Mouse (Mus musculus): ENCODE measurements at regions not wholly inside any gene's neighbourhood (a gene's known extent, or its start where the extent isn't known, plus 50 kb on each side); places are given as distances from the start of the nearest gene placed in this dataset.

DNA sequence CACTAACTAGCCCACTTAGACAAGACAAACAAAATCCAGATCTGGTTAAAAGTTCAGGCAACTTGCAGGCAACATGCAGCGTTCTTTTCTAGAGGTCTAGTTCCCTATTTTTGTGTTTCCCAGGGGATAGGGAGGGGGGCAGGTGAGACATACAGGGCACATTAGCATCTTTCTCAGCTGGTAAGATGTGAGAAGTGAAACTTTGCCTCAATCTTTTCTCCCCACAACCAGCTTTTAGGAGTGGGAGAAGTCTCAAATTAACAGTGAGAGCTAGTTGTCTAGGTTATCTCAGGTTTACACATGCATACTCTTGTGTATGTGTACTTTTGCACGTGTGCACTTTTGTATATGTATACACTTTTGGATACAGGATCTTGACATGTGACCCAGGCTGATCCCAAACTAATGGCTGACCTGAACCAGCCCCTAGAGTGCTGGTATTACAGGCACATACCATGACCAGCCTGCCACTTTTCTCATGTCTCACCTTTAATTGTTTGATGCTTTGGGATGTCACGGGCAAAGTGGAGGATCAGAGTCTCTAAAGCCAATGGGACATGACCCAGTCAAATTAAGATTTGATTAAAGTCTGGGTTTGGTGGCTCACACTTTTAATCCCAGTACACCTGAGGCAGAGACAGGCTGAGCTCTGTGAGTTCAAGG, 60.3 kb upstream of the Ube2e1 start:
- no peak for DNase-seq

DNA sequence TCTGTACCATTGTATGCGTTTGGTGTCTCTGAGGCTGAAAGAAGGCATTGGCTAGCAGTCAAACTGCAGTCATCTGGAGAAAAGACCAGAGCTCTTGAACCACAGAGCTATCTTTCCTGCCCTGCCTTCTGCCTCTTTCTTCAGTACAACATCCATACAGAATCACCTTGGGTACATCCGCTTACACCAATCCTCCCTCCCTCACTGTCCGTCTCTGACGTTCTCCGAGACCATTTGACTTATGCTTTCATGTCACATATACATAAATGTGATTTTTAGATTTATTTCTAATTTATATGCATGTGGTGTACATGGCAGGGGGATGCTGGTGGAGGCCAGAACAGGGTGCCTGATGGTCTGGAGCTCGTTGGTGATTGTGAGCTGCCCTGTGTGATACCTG, 57.7 kb upstream of the Ube2e1 start:
- DNase-seq, result no peak

DNA sequence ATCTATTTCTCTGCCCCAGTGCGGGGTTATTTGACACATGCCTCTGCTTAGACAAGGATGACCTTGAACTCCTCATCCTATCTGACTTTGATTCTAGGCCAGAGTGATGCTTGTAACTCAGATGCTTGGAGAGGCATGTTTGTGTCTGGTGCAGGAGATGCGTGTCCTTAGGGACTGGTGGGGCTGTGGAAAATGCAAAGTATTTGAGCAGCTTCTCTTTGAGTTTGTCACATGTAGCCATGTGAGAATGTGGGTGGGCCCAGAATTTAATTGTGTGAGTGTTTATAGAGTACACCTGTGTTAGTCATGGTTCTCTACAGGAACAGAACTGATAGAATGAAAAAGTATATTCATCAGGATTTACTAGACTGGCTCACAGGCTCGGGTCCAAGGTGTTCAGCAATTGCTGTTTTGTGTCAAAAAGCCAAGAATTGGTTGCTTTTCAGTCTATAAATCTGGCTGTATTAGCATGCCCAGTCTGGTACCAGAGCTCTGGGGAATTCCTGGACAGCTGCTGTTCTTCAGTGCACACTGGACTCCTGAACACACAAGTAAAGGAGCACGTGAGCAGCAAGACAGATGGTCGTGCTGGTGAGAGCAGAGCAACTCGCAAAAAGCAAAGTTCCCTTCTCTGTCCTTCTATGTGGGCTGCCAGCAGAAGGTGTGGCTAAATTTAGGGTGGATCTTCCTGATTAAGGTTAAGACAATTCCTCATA, 54.5 kb upstream of the Ube2e1 start:
- DNase-seq, result no peak

Data from kidney, postnatal 10 days (tissue).